Mouse (Mus musculus): ENCODE measurements around the gene Alg9. TPM values are rescaled to one million over a fixed set of nuclear protein-coding genes. Genes with fewer than 3 reads are reported as not detected.

The Alg9 gene
- polyA plus RNA-seq, 1 experiment from 2014 or later, result 53.5 TPM

DNA sequence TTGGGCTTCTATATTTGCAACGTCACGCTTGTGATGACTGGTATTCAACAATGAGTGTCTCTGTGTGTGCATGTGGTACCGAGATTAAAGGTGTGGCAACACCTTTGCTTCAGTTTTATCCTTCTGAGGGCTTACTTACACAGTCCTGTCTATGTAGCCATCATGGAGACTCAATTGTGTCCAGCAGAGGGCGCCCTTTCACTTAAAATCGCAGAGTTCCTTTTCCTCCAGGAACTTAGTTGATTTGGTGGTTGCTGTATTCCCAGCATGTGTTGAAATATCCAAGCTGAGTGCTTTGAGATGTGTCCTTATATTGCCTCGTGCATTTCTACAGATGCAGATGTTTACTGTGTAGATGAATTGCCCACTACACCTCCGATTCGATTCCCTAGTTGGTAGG is 74.4 kb downstream of the Alg9 start:
- H3K4me3 ChIP-seq (replicated peaks), result no peak overlapping the region
- H3K27ac ChIP-seq, result no peak overlapping the region
- no peak overlapping the region for H3K9ac ChIP-seq (replicated peaks)
- no peak overlapping the region for H3K4me2 ChIP-seq (replicated peaks)
- H3K36me3 ChIP-seq, result peaks cover 5% of the 10 kb centered on the region
- WGBS, result 21% methylated on average over 8 of the region's 8 CpGs
- no peaks in the 10 kb centered on the region for H3K27me3 ChIP-seq
- peak; percentile 79 for ATAC-seq
- H3K9me3 ChIP-seq, result no peaks in the 10 kb centered on the region
- peaks cover 15% of the 10 kb centered on the region for H3K4me1 ChIP-seq (replicated peaks)

DNA sequence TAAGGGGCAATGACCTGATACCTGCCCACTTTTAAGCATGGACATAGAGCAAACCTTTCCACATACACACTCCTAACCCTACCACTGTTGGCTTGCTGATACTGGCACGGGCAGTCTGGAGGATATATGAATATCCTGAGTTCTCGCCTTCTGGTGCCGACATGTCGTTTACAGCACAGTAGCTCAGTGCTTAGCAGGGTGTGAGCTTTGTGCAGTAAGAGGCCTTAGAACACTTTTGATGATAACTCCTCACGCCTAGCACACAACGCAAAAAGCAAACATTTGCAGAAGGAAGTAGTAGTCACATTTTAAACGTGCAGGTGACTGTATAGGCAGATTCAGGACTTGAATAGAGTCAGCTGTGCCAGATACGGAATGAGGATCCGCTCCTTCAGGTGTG is 74.9 kb downstream of the Alg9 start:
- Histone ChIP-seq H3K4me1 (replicated peaks) (peaks cover 15% of the 10 kb centered on the region), H3K36me3 (no peaks in the 10 kb centered on the region; the same call in 1 of the 2 replicates), H3K27ac (no peak overlapping the region), H3K4me2 (replicated peaks) (no peak overlapping the region), H3K4me3 (replicated peaks) (no peak overlapping the region), H3K9ac (replicated peaks) (no peak overlapping the region), H3K27me3 (no peaks in the 10 kb centered on the region), H3K9me3 (no peaks in the 10 kb centered on the region)
- ATAC-seq, result peak; percentile 26; the same call in 1 of the 2 replicates
- 79% methylated on average over 9 of the region's 9 CpGs for WGBS

DNA sequence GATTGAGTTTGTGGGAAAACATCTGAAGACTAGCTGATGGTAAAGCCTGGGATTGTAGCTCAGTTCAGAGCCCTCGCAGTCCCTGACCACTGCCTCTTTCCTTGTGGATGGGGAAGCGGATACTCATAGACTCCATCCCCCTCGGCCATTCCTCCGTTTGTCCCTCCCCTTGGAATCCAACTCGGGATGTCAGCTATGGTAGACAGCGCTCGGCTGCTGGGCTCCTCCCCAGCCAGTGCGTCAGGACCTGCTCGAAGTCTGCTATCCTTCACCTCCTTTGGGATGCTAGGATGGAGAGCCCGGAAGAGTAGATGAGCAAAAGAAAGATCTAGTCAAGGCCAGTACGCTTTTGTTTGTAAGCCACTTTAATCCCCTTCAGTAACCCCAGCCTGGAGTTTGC is 75.5 kb downstream of the Alg9 start:
- Histone ChIP-seq H3K4me3 (replicated peaks) (no peak overlapping the region), H3K9ac (replicated peaks) (no peak overlapping the region), H3K27ac (no peak overlapping the region), H3K36me3 (no peaks in the 10 kb centered on the region), H3K27me3 (no peaks in the 10 kb centered on the region), H3K4me2 (replicated peaks) (no peak overlapping the region), H3K9me3 (no peaks in the 10 kb centered on the region), H3K4me1 (replicated peaks) (peaks cover 15% of the 10 kb centered on the region)
- WGBS, result 15% methylated on average over 11 of the region's 11 CpGs
- ATAC-seq, result no peak

DNA sequence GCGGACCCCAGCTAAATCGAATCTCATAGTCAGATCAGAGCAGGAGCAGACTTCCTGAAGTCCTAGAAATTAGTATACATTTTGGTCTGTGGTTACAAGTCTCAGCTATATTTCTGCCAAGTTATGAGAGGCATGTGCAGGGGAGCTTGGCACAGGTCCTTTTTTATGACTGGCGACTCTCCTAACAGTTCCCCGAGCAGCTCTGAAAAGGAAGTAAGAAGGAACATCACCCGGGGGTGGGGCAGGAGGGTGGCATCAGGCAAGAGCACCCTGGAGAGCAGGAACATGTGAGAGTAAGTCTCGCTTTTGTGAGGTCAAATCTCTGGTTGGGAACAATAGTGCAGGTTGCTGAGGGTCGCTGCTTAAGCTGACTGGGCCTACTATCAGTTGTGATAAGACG is 75.9 kb downstream of the Alg9 start:
- Histone ChIP-seq H3K27ac (no peak overlapping the region), H3K9me3 (no peaks in the 10 kb centered on the region), H3K27me3 (no peaks in the 10 kb centered on the region), H3K9ac (replicated peaks) (0 out of 2 replicates have a peak overlapping the region, but pooled peaks have one; percentile 15), H3K36me3 (no peaks in the 10 kb centered on the region), H3K4me2 (replicated peaks) (no peak overlapping the region), H3K4me3 (replicated peaks) (no peak overlapping the region), H3K4me1 (replicated peaks) (peaks cover 15% of the 10 kb centered on the region)
- 38% methylated on average over 8 of the region's 8 CpGs for WGBS
- no peak for ATAC-seq

DNA sequence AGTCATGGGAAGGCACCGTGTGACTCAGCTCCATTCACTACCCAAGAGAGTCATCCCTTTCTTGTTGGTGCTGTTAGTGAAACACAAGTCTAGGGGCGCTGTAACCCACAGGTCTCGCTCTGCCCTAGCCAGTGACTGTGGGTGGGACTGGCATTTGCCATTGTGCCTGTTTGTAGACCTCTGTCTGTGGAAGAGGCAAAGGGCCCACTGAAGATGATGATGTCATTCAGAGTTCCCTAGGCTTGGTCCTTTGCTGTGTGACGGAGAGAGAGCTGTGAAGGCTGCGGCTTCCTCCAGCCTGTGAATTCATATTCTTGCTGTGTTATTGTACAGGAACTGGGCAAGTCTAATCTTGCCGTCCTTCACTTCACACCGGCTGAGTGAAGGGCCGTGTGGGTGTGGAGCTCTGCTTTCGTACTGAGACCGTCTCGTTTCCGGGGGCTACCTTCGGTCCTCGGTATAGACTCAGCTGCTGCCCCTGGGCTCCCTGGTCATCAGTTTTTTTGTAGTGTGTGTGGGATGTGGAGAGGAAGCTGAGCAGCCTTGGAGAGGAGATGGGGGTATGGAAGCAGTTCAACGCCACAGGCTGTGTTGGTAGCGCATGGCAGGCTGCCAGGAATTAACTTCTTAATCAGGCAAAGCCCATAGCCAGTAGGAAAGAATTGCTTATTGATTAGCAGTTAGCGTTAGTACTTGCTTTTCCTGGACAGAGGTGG is 78.0 kb downstream of the Alg9 start:
- Histone ChIP-seq H3K4me1 (replicated peaks) (peaks cover 24% of the 10 kb centered on the region), H3K4me2 (replicated peaks) (peak overlapping the region; percentile 3; the same call in 1 of the 2 replicates), H3K4me3 (replicated peaks) (no peak overlapping the region), H3K9me3 (no peaks in the 10 kb centered on the region), H3K27me3 (no peaks in the 10 kb centered on the region), H3K9ac (replicated peaks) (peak overlapping the region; percentile 10; the same call in 1 of the 2 replicates), H3K36me3 (no peaks in the 10 kb centered on the region), H3K27ac (no peak overlapping the region)
- 81% methylated on average over 17 of the region's 17 CpGs for WGBS
- no peak for ATAC-seq

DNA sequence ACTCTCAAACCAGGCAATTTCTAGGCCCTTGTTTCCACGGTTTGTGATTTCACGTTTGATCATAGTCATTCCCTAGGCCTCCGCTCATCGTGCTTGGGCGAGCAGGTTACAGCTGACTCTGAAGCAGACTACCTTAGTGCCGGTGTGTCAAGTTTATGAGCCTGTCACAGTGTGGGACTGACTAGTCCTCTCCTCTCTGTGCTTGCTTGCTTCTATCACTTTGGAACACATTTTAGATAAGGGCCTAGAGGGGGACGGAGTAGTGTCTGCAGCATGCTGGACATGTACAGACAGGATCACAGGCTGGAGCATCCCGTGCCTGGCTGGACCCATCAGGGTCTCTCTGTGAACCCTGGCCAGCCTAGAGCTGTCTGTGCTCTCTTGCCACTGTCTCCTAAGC is 79.6 kb downstream of the Alg9 start:
- Histone ChIP-seq H3K27ac (no peak overlapping the region), H3K9me3 (no peaks in the 10 kb centered on the region), H3K9ac (replicated peaks) (no peak overlapping the region), H3K36me3 (peaks cover 7% of the 10 kb centered on the region), H3K4me2 (replicated peaks) (no peak overlapping the region), H3K4me1 (replicated peaks) (peaks cover 29% of the 10 kb centered on the region), H3K27me3 (no peaks in the 10 kb centered on the region), H3K4me3 (replicated peaks) (no peak overlapping the region)
- no peak for ATAC-seq
- 67% methylated on average over 8 of the region's 8 CpGs for WGBS

DNA sequence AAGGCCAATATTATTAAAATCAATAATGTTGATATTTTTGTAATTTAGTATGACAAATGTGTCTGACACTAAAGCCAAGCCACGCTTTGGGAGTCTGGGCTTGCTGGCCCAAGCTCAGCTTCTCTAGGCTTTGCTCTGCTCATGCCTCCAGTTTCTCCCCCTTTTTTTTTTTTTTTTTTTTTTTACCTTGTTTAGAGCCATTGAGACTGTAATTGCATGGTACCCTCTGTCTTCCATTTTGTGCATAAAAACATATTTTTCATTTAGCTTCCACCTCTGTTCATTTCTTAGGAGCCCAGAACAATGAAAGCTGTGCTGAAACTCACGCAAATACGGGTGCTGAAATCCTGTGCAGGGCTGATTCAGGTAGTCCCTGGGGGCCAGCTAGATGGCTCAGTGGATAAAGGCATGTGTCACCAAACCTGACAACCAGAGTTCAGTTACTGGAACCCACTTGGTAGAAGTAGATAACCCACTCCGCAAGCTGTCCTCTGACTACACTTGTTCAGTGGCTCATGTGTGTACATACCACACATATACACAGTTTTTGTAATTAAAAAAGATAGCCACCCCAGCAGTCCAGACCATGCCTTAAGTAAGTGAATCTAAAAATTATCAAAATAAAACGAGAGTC is 80.4 kb downstream of the Alg9 start:
- H3K9me3 ChIP-seq, result no peaks in the 10 kb centered on the region
- H3K4me1 ChIP-seq (replicated peaks), result peaks cover 28% of the 10 kb centered on the region
- 90% methylated on average over 5 of the region's 5 CpGs for WGBS
- H3K4me2 ChIP-seq (replicated peaks), result no peak overlapping the region
- no peak for ATAC-seq
- no peak overlapping the region for H3K9ac ChIP-seq (replicated peaks)
- H3K36me3 ChIP-seq, result peaks cover 16% of the 10 kb centered on the region
- H3K27ac ChIP-seq, result no peak overlapping the region
- H3K27me3 ChIP-seq, result no peaks in the 10 kb centered on the region
- H3K4me3 ChIP-seq (replicated peaks), result no peak overlapping the region

DNA sequence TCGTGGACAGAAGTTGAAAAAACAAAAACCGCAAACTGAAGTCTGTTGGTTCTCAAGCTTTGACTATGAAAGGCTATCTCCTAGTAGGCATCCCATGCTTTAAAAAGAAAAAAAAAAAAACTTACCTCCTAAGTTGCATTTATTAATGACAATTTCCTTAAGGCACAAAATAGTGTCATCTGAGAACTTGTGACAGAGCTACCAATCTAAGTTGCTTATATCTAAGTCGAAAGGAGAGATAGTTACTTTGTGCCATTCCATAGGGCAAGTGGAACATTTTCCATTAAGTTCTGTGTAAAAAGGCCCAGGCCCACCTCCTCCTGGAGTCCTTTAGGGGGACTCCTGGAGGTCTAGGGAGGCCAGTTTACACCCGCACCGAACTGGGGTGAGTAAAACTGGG is 81.0 kb downstream of the Alg9 start:
- no peak overlapping the region for H3K9ac ChIP-seq (replicated peaks)
- peak overlapping the region; percentile 80; the same call in 1 of the 2 replicates for H3K4me3 ChIP-seq (replicated peaks)
- no peak overlapping the region for H3K27ac ChIP-seq
- no peaks in the 10 kb centered on the region for H3K9me3 ChIP-seq
- no peaks in the 10 kb centered on the region for H3K27me3 ChIP-seq
- no peak for ATAC-seq
- H3K4me1 ChIP-seq (replicated peaks), result peaks cover 23% of the 10 kb centered on the region
- 64% methylated on average over 5 of the region's 5 CpGs for WGBS
- H3K4me2 ChIP-seq (replicated peaks), result peak overlapping the region; percentile 75
- peaks cover 21% of the 10 kb centered on the region for H3K36me3 ChIP-seq

DNA sequence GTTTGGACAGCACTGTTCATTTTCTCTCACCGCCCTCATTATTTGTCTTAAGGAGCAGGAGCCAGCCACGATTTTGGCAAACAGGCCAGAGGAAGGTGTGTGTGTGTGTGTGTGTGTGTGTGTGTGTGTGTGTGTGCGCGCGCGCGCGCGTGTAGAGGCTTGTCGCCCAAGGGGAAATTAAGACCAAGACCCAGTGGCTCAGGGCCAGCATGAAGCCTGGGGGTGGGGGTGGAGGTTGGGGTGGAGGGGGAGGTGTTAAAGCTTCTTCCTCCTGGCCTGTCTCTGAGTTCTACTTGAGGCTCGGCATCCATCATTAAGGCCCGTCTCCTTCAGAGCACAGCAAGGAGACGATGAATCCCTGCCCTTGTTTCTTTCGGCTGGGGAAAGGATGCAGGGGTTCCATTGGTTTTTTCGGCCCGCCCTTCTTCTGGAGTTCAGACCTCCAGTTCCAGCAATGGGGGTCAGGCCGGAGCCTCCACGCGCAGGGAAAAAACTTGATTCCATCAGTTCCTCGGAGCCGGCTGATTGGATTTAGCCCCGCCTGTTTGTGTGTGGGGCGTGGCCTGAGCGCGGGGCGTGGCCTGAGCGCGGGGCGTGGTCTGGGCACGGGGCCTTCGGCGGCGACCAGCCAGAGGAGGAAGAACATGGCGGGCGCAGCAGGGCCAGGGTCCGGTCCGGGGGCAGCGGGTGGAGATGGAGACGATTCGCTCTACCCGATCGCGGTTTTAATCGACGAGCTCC is 81.7 kb downstream of the Alg9 start:
- under 1% methylated on average over 45 of the region's 45 CpGs for WGBS
- H3K27ac ChIP-seq, result peak overlapping the region; percentile 65
- peak overlapping the region; percentile 75 for H3K4me2 ChIP-seq (replicated peaks)
- H3K4me3 ChIP-seq (replicated peaks), result peak overlapping the region; percentile 80
- peak; percentile 90 for ATAC-seq
- H3K9ac ChIP-seq (replicated peaks), result peak overlapping the region; percentile 80
- H3K9me3 ChIP-seq, result no peaks in the 10 kb centered on the region
- H3K4me1 ChIP-seq (replicated peaks), result peaks cover 21% of the 10 kb centered on the region
- H3K36me3 ChIP-seq, result peaks cover 29% of the 10 kb centered on the region
- H3K27me3 ChIP-seq, result no peaks in the 10 kb centered on the region

DNA sequence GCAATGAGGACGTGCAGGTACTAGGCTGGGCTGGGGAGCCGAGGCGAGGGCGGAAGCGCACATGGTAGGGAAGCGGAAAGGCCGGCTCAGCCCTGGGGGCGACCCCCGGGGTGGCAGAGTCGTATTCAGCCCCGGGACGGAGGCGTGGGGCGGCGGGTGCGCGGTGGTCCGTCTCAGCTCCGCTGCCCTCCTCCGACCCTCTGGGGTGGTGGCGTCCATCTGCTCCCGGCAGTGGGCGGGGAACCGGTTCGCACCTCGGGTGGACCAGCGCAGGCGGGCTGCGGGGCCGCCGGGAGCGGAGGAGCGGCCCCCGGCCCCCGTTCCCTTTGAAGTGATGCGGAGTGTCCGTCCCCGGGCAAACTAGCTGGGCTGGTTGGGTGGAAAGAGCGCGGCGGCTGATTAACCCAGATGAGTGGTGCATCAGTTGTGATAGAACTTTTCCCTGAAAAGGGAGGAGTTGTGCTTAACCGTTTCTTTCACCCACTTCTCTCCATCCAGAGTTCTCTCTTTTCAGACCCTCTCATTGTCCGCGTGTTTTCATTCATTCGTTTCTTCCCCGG is 82.3 kb downstream of the Alg9 start:
- WGBS, result under 1% methylated on average over 46 of the region's 46 CpGs

DNA sequence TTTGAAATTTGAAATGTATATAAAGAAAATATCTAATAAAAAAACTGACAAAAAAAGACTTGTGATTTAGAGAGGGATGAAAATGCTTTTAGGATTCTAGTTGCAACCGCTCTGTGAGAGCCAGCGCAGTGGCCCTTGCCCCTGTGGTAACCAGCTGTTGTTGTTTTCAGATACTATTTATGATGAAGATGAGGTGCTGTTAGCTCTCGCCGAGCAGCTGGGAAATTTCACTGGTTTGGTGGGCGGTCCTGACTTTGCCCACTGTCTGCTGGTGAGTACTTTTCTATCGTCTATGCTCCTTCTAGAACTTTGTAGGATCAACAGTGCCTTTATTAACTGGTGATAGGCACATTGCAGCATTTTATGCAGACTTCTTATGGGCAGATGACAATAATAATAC is 83.9 kb downstream of the Alg9 start:
- Histone ChIP-seq H3K9ac (replicated peaks) (no peak overlapping the region), H3K27me3 (no peaks in the 10 kb centered on the region), H3K4me3 (replicated peaks) (no peak overlapping the region), H3K4me1 (replicated peaks) (peaks cover 14% of the 10 kb centered on the region), H3K27ac (no peak overlapping the region), H3K9me3 (no peaks in the 10 kb centered on the region), H3K36me3 (peaks cover 49% of the 10 kb centered on the region), H3K4me2 (replicated peaks) (no peak overlapping the region)
- WGBS, result 94% methylated on average over 6 of the region's 6 CpGs
- ATAC-seq, result no peak

More for the DNA sequence above, 82.3 kb downstream of the Alg9 start:
- Histone ChIP-seq H3K4me2 (replicated peaks) (peak overlapping the region; percentile 75), H3K4me1 (replicated peaks) (peaks cover 21% of the 10 kb centered on the region), H3K36me3 (peaks cover 35% of the 10 kb centered on the region), H3K27ac (peak overlapping the region; percentile 65), H3K4me3 (replicated peaks) (peak overlapping the region; percentile 80), H3K9ac (replicated peaks) (peak overlapping the region; percentile 80), H3K9me3 (no peaks in the 10 kb centered on the region), H3K27me3 (no peaks in the 10 kb centered on the region)
- ATAC-seq, result peak; percentile 87

Measured in midbrain, embryonic 13.5 days (tissue).